Mouse (Mus musculus) ES-E14 (cell line): ENCODE measurements around the gene Unc5cl. TPM values are rescaled to one million over a fixed set of nuclear protein-coding genes. Genes with fewer than 3 reads are reported as not detected.

Experiments
- DNase-seq: peaks from one replicate; pipeline ENCODE4 v3.0.0-alpha.2; 2013; ENCODE audit warnings: low read depth, low spot score
- H3K27ac ChIP-seq: 2 replicates; pipeline ENCODE4 v1.5.1; 2012; ENCODE audit warnings: low read depth, mild to moderate bottlenecking, low read length, moderate library complexity, mixed read lengths; ENCODE audit not compliant: poor library complexity, insufficient read depth, severe bottlenecking
- H3K36me3 ChIP-seq: 2 replicates; pipeline ENCODE4 v1.6.1; 2012; ENCODE audit warnings: mild to moderate bottlenecking, low read length, moderate library complexity, mixed read lengths; ENCODE audit not compliant: control insufficient read depth, poor library complexity, insufficient read depth, severe bottlenecking
- H3K4me1 ChIP-seq, 2 experiments: fragments of 150-350 bp in 1 of 2; sonication (generic) in 1 of 2; 2 replicates each; pipeline ENCODE4 v1.6.1; 2012; ENCODE audit warnings: low read length in 2 of 2, mild to moderate bottlenecking in 1 of 2, mixed read lengths in 1 of 2; ENCODE audit not compliant: control insufficient read depth in 2 of 2, insufficient read depth in 2 of 2, poor library complexity in 1 of 2
- H3K4me3 ChIP-seq, 2 experiments: fragments of 150-350 bp in 1 of 2; sonication (generic) in 1 of 2; 2 replicates each; pipeline ENCODE4 v1.5.1; 2012; ENCODE audit warnings: low read length in 2 of 2, low read depth in 1 of 2, mild to moderate bottlenecking in 1 of 2, mixed read lengths in 1 of 2; ENCODE audit not compliant: insufficient read depth in 1 of 2, poor library complexity in 1 of 2, severe bottlenecking in 1 of 2
- H3K9ac ChIP-seq: 2 replicates; pipeline ENCODE4 v1.6.1; 2012; ENCODE audit warnings: low read depth, mild to moderate bottlenecking, low read length, mixed read lengths; ENCODE audit not compliant: poor library complexity, insufficient read depth, severe bottlenecking
- H3K9me3 ChIP-seq: fragments of 150-350 bp; sonication (generic); 2 replicates; pipeline ENCODE4 v1.6.1; 2012; ENCODE audit warnings: low read depth, mild to moderate bottlenecking, low read length; ENCODE audit not compliant: control insufficient read depth, insufficient read depth
- CHD2 ChIP-seq: IDR thresholded peaks from 2 replicates; pipeline ENCODE4 v1.6.1; 2014; ENCODE audit warnings: mild to moderate bottlenecking, low read depth, low read length, inconsistent platforms
- HCFC1 ChIP-seq: IDR thresholded peaks from 2 replicates; pipeline ENCODE4 v1.6.1; 2012; ENCODE audit warnings: low read length, inconsistent platforms, borderline replicate concordance; ENCODE audit not compliant: insufficient read depth
- MAFK ChIP-seq: IDR thresholded peaks from 2 replicates; pipeline ENCODE4 v1.6.1; 2014; ENCODE audit warnings: mild to moderate bottlenecking, low read depth, low read length, inconsistent platforms; ENCODE audit not compliant: insufficient read depth
- ZC3H11A ChIP-seq: IDR thresholded peaks from 2 replicates; pipeline ENCODE4 v1.6.1; 2012; ENCODE audit warnings: low read depth, mild to moderate bottlenecking, inconsistent platforms, low read length, borderline replicate concordance
- ZNF384 ChIP-seq: IDR thresholded peaks from 2 replicates; pipeline ENCODE4 v1.6.1; 2012; ENCODE audit warnings: low read depth, low read length, inconsistent platforms
- in situ Hi-C, 2 experiments: fragments of 600-800 bp; cut with MboI; formaldehyde crosslinking; loops; one replicate each; pipeline ENCODE4 v1.15.1; 2025; ENCODE audit warnings: low sequenced_read_pairs in 2 of 2, inconsistent platforms in 1 of 2; ENCODE audit not compliant: unreplicated experiment in 2 of 2
- total RNA-seq: library from RNA; depleted of rRNA; stranded (reverse); fragments of 300-350 nt; gene quantifications from 2 replicates; pipeline ENCODE4 v1.2.3, GENCODE M21; 2012

The Unc5cl gene
- total RNA-seq, 1 experiment = 1.2 TPM

- in situ Hi-C loops = no loop called here
- no peak for DNase-seq
- H3K4me1 ChIP-seq = peaks cover 4 to 11% of the 10 kb centered on the region in 2 experiments; a peak in 3 of 4 replicates
- no peak overlapping the region for H3K27ac ChIP-seq
- H3K4me3 ChIP-seq = no peak overlapping the region
- no peaks in the 10 kb centered on the region for H3K36me3 ChIP-seq
- TF ChIP-seq HCFC1 (no peak), MAFK (no peak), ZNF384 (no peak), CHD2 (no peak), ZC3H11A (no peak)
- no peak overlapping the region for H3K9ac ChIP-seq
- H3K9me3 ChIP-seq = no peaks in the 10 kb centered on the region
Observed at GRCm38 (mm10) chr17:48483764-48484163, 29.1 kb downstream of the Unc5cl start.

GRCm38 (mm10) chr17:48484191-48484590 lies 29.5 kb downstream of the Unc5cl start:
- DNase-seq = no peak
- Histone ChIP-seq H3K9me3 (no peaks in the 10 kb centered on the region), H3K9ac (no peak overlapping the region), H3K4me1 (peaks cover 4 to 11% of the 10 kb centered on the region in 2 experiments; a peak in 3 of 4 replicates), H3K4me3 (no peak overlapping the region), H3K36me3 (no peaks in the 10 kb centered on the region), H3K27ac (no peak overlapping the region)
- TF ChIP-seq ZNF384 = no peak
- TF ChIP-seq HCFC1 = no peak
- TF ChIP-seq CHD2 = no peak
- TF ChIP-seq MAFK = no peak
- no peak for TF ChIP-seq ZC3H11A
- in situ Hi-C loops = no loop called here

GRCm38 (mm10) chr17:48489466-48489865 lies 34.8 kb downstream of the Unc5cl start:
- Histone ChIP-seq H3K9ac (no peak overlapping the region), H3K9me3 (no peaks in the 10 kb centered on the region), H3K4me1 (peaks cover 0 to 13% of the 10 kb centered on the region in 2 experiments; a peak in 2 of 4 replicates), H3K4me3 (no peak overlapping the region), H3K27ac (no peak overlapping the region), H3K36me3 (no peaks in the 10 kb centered on the region)
- in situ Hi-C loops = no loop called here
- DNase-seq = no peak
- TF ChIP-seq HCFC1 = no peak

- Histone ChIP-seq H3K27ac (no peak overlapping the region), H3K9me3 (no peaks in the 10 kb centered on the region), H3K9ac (no peak overlapping the region), H3K4me1 (peaks cover 0 to 13% of the 10 kb centered on the region in 2 experiments; a peak in 2 of 4 replicates), H3K4me3 (no peak overlapping the region), H3K36me3 (no peaks in the 10 kb centered on the region)
- DNase-seq = no peak
- TF ChIP-seq MAFK (no peak), ZNF384 (no peak), HCFC1 (no peak), ZC3H11A (no peak), CHD2 (no peak)
- in situ Hi-C loops = no loop called here
Observed at GRCm38 (mm10) chr17:48492621-48493020, 37.9 kb downstream of the Unc5cl start.

GRCm38 (mm10) chr17:48493582-48493981 lies 38.9 kb downstream of the Unc5cl start:
- Histone ChIP-seq H3K9me3 (no peaks in the 10 kb centered on the region), H3K36me3 (no peaks in the 10 kb centered on the region), H3K9ac (no peak overlapping the region), H3K4me1 (peaks cover 0 to 13% of the 10 kb centered on the region in 2 experiments; a peak in 2 of 4 replicates), H3K27ac (no peak overlapping the region; the same call in 1 of the 2 replicates), H3K4me3 (no peak overlapping the region)
- DNase-seq = no peak
- no peak for TF ChIP-seq ZNF384
- no peak for TF ChIP-seq HCFC1
- TF ChIP-seq MAFK = no peak
- no peak for TF ChIP-seq CHD2
- no peak for TF ChIP-seq ZC3H11A
- in situ Hi-C loops = no loop called here
